Mouse (Mus musculus) frontal cortex, postnatal 25 days (tissue): ENCODE data around the gene Il17rd.

Source experiments
- DNase-seq, 2 experiments: peaks; one replicate each; pipeline ENCODE4 v3.0.0; 2022; ENCODE audit warnings: low spot score in 2 of 2

Il17rd gene

GRCm38 (mm10) chr14:27094247-27094646, 55.5 kb downstream of the Il17rd start:
- DNase-seq = no peak

DNA sequence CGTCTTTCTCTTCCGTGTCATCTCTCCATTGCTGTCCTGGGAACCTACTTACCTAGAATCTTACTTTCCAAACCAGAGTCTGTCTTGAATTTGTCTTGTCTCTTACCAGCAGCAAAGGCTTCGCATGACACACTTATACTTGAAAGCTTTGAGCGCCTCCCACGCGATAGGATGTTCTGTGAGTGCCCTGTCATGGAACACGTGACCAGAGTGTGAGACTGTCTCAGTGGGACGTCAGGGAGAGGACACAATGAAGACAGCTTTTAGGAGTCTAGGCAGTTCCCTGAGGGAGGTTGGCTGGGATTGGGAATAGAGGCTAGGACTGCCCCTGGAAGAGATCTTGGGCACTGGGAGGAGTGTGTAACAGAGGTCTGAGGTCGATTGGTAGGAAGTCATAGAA, 57.4 kb downstream of the Il17rd start:
- DNase-seq = no peak

- DNase-seq = peak; percentile 24 to 50
Measured at GRCm38 (mm10) chr14:27096779-27097178, 58.0 kb downstream of the Il17rd start.

GRCm38 (mm10) chr14:27101735-27102134, 63.0 kb downstream of the Il17rd start:
- no peak for DNase-seq

- DNase-seq = no peak
Measured at GRCm38 (mm10) chr14:27102720-27103119, 64.0 kb downstream of the Il17rd start.

GRCm38 (mm10) chr14:27105731-27106457, 67.2 kb downstream of the Il17rd start:
- peak in 1 of 2 experiments; percentile 16 for DNase-seq

- DNase-seq = no peak
Measured at GRCm38 (mm10) chr14:27108748-27109504, 70.2 kb downstream of the Il17rd start.

GRCm38 (mm10) chr14:27114362-27115274, 75.9 kb downstream of the Il17rd start, which contains the start of gene Arhgef3:
Gene Arhgef3, plus strand, starts transcription at chr14:27114899.
- DNase-seq = no peak

DNA sequence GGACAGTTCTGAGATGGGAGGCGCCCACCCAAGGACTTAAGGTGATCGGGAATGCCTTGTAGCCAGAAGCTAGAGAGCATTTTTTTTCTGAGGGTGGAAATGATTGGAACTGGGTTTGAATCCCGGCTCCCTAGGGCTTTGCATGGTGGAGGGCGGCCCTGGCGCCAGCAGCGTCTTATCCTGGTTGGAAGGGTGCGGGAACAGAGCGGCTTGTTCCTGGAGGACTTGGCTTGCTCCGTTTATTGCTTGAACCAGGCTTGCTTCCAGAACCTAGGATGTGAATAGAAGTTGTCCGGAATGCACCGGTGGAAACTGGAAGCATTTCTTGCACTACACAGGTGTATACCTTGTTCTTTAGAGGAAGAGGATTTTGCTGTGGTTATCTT, 76.5 kb downstream of the Il17rd start:
- no peak for DNase-seq

DNA sequence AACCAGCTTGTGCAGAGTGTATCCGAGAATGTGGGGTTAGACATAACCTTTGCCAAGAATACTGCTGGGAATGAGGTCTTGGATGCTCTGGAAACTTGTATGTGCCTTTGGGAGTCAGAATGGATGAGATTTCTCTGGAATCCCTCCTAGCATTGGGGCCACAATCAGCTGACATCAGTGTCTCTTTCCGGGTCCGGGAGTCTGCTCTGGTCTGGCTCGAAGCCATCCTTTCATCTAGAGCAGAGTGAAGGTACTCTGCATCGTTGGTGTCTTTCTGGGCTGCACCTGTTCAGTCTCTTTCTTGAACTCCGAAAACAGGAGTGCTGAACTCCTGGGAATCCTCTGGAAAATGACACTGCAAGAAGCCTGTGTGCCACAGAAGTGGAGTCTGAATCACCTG, 77.2 kb downstream of the Il17rd start:
- no peak for DNase-seq

DNA sequence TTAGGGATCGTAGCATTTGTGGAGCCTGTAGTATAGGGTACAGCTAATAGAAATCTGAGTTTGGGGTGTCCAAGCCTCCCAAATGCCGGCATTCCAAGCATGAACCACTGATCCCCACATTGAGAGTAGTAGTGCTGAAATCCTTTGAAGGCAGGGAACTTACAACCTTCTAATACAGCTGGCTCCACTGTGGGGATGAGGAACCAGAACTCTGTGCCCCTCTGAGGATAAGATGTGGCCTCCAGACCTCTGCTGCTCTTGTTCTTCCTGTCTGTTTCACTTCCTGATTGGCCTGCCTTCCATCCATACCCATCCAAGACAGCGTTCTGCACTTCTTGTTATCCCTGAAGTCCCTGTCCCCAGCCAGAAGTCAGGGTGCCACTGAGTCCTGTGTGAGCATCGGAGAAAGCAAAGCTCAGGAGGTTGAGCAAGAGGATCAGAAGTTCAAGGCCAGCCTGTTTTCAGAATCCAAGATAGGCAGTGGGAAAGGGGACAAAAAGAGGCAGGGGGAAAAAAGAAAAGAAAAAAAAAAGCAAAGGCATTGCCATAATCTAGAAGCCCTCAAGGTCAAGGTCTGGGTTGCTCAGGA, 77.9 kb downstream of the Il17rd start:
- no peak for DNase-seq

DNA sequence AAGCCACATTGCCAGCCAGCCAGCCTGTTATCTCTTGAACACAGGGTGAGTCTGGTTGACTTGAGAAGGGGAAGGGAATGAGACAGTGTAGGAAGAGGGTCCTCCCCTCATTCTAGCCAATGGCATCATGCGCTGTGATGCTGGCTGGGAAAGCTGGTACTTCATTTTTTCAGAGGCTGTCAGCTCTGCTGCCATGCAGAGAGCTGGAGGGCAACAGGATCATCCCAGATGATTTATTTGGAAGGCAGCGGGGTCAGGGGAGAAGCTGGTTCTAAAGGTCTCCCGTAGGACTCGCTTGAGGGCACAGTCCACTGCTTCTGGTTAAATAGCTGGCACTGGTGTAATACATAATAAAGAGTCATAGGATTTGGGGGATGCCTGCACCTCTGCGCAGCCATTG, 79.8 kb downstream of the Il17rd start:
- no peak for DNase-seq

- no peak for DNase-seq
Measured at GRCm38 (mm10) chr14:27122646-27123045, 83.9 kb downstream of the Il17rd start.

GRCm38 (mm10) chr14:27123543-27123942, 84.8 kb downstream of the Il17rd start:
- DNase-seq = no peak

GRCm38 (mm10) chr14:27130031-27130430, 91.3 kb downstream of the Il17rd start:
- no peak for DNase-seq

GRCm38 (mm10) chr14:27130676-27131075, 91.9 kb downstream of the Il17rd start:
- no peak for DNase-seq

- DNase-seq = no peak
Measured at GRCm38 (mm10) chr14:27131521-27131920, 92.8 kb downstream of the Il17rd start.

GRCm38 (mm10) chr14:27138891-27139290, 100.2 kb downstream of the Il17rd start:
- no peak for DNase-seq

GRCm38 (mm10) chr14:27139968-27140367, 101.2 kb downstream of the Il17rd start:
- DNase-seq = no peak

DNA sequence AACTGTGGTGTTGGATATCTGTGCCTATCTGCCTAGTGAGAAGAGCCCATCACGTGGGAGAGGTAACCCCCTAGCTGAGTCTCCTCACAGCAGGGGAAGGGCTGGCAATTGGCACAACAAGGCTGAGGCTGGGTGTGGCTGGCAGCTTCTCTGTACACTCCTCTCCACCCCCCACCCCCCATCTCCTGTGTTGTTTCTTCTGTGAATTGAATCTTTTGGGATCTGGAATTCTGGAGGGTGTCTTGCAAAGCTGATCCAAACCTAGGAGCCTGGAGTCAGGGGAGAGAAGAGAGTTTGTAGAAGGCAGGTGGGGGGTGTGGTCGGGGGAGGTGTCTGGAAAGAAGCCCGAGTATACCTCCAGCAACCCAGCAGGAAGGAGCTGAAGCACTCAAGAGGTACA, 102.7 kb downstream of the Il17rd start:
- no peak for DNase-seq

DNA sequence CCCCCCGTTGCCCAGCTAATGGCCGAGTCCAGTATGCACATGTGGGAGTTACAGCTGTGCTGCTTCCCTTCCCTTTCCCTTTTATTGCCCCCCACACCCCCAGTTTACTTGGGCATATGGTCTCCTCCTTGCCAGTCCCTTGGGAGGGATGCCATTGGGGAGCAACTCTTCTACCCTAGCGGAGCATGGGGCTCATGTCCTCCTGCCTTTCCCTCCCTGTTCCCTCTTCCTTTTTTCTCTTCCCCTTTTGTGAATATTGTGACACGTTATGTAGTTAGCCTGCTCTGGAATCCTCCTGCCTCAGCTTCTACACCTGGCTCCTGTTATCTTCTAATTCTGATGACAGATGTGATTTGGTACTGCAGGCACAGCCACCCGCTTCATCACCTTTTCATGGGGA, 103.9 kb downstream of the Il17rd start:
- no peak for DNase-seq
